Mouse (Mus musculus) kidney, adult 8-10 months (tissue): ENCODE measurements around the gene Tradd.
A peak's percentile ranks its signal among the peaks of the same experiment; 100 is the strongest.

Experiments
- DNase-seq, 2 experiments: peaks; one replicate each; pipeline ENCODE4 v3.0.0; 2022

Gene Tradd

GRCm38 (mm10) chr8:105269075-105269458, 4.7 kb upstream of the Tradd start:
- DNase-seq: no peak

GRCm38 (mm10) chr8:105268342-105269074, 4.1 kb upstream of the Tradd start:
- DNase-seq: no peak

GRCm38 (mm10) chr8:105266775-105267174, 2.4 kb upstream of the Tradd start:
- DNase-seq: no peak

GRCm38 (mm10) chr8:105265128-105265527, 719 bp upstream of the Tradd start:
- DNase-seq: peak in 1 of 2 experiments; percentile 36

- DNase-seq: no peak
Observed at GRCm38 (mm10) chr8:105263244-105263912, 1.0 kb downstream of the Tradd start.

- DNase-seq: no peak
Observed at GRCm38 (mm10) chr8:105261326-105261980, 3.0 kb downstream of the Tradd start.

- DNase-seq: no peak
Observed at GRCm38 (mm10) chr8:105260371-105261099, 3.9 kb downstream of the Tradd start.

GRCm38 (mm10) chr8:105259721-105260320, 4.6 kb downstream of the Tradd start:
- peak in 1 of 2 experiments; percentile 61 for DNase-seq

- DNase-seq: no peak
Observed at GRCm38 (mm10) chr8:105258911-105259720, 5.3 kb downstream of the Tradd start.

- DNase-seq: no peak
Observed at GRCm38 (mm10) chr8:105257318-105258114, 6.9 kb downstream of the Tradd start.

- DNase-seq: peak in 1 of 2 experiments; percentile 26
Observed at GRCm38 (mm10) chr8:105254966-105255350, 9.5 kb downstream of the Tradd start, which contains the start of gene B3gnt9. B3gnt9 (minus strand) TSS chr8:105255153.

GRCm38 (mm10) chr8:105254152-105254965, 10.1 kb downstream of the Tradd start:
- DNase-seq: peak; percentile 74 to 87

GRCm38 (mm10) chr8:105253766-105254151, 10.7 kb downstream of the Tradd start:
- DNase-seq: no peak

GRCm38 (mm10) chr8:105252680-105253537, 11.5 kb downstream of the Tradd start:
- no peak for DNase-seq

GRCm38 (mm10) chr8:105251954-105252353, 12.5 kb downstream of the Tradd start:
- no peak for DNase-seq

GRCm38 (mm10) chr8:105241016-105241415, 23.4 kb downstream of the Tradd start:
- no peak for DNase-seq

- DNase-seq: no peak
Observed at GRCm38 (mm10) chr8:105237442-105238142, 26.8 kb downstream of the Tradd start.

GRCm38 (mm10) chr8:105235206-105235605, 29.2 kb downstream of the Tradd start:
- peak; percentile 27 to 32 for DNase-seq
